Mouse (Mus musculus) left cerebral cortex, postnatal 25 days (tissue): ENCODE results near the gene Mrgprf. TPM values are rescaled to one million over a fixed set of nuclear protein-coding genes. Genes with fewer than 3 reads are reported as not detected.

Experiments used
- DNase-seq, 2 experiments: peaks; one replicate each; pipeline ENCODE4 v3.0.0; 2022; ENCODE audit warnings: low spot score in 2 of 2, mixed read lengths in 1 of 2
- intact Hi-C: fragments of 180-260 bp; cut with DNase I; formaldehyde crosslinking; loops from one replicate; pipeline ENCODE4 v1.15.1; 2025
- total RNA-seq, 2 experiments: library from RNA; stranded (reverse); gene quantifications; 2 replicates each; pipeline ENCODE4 v1.2.3; 2021

Mrgprf gene
- total RNA-seq, 2 experiments from 2014 or later = 1.6 to 2.3 TPM

- intact Hi-C loops = no loop called here
- no peak for DNase-seq
Measured at GRCm38 (mm10) chr7:145298666-145299490, 1.8 kb upstream of the Mrgprf start.

- peak in 1 of 2 experiments; percentile 35 for DNase-seq
- intact Hi-C loops = no loop called here
Measured at GRCm38 (mm10) chr7:145299562-145300320, 887 bp upstream of the Mrgprf start.

GRCm38 (mm10) chr7:145301008-145301340, 346 bp downstream of the Mrgprf start:
- intact Hi-C loops = no loop called here

GRCm38 (mm10) chr7:145301341-145302005, 845 bp downstream of the Mrgprf start:
- no peak for DNase-seq
- intact Hi-C loops = no loop called here

More at GRCm38 (mm10) chr7:145301008-145301340, 346 bp downstream of the Mrgprf start:
- no peak for DNase-seq

GRCm38 (mm10) chr7:145302488-145303285, 2.1 kb downstream of the Mrgprf start:
- intact Hi-C loops = no loop called here
- no peak for DNase-seq

- no peak for DNase-seq
- intact Hi-C loops = no loop called here
Measured at GRCm38 (mm10) chr7:145304153-145304552, 3.5 kb downstream of the Mrgprf start.

GRCm38 (mm10) chr7:145307636-145308035, 7.0 kb downstream of the Mrgprf start:
- DNase-seq = no peak
- intact Hi-C loops = no loop called here

GRCm38 (mm10) chr7:145308061-145308675, 7.5 kb downstream of the Mrgprf start:
- no peak for DNase-seq
- intact Hi-C loops = no loop called here

- no peak for DNase-seq
- intact Hi-C loops = no loop called here
Measured at GRCm38 (mm10) chr7:145308866-145309265, 8.2 kb downstream of the Mrgprf start.

- intact Hi-C loops = no loop called here
- no peak for DNase-seq
Measured at GRCm38 (mm10) chr7:145309877-145310276, 9.2 kb downstream of the Mrgprf start.

- DNase-seq = no peak
- intact Hi-C loops = no loop called here
Measured at GRCm38 (mm10) chr7:145310526-145310925, 9.9 kb downstream of the Mrgprf start.

- intact Hi-C loops = no loop called here
- DNase-seq = no peak
Measured at GRCm38 (mm10) chr7:145312137-145312536, 11.5 kb downstream of the Mrgprf start.

- intact Hi-C loops = no loop called here
- DNase-seq = no peak
Measured at GRCm38 (mm10) chr7:145314785-145315411, 14.3 kb downstream of the Mrgprf start, which contains the start of gene Mrgprd. Mrgprd (plus strand) TSS chr7:145314835.

- intact Hi-C loops = no loop called here
- DNase-seq = peak in 1 of 2 experiments; percentile 45
Measured at GRCm38 (mm10) chr7:145317522-145317921, 16.9 kb downstream of the Mrgprf start.

- DNase-seq = peak; percentile 34 to 80
- intact Hi-C loops = loop anchor here (2.0 kb wide), 1 partner anchor 121 kb away; no protein-coding TSS in a partner anchor
Measured at GRCm38 (mm10) chr7:145319481-145319880, 18.9 kb downstream of the Mrgprf start.

- DNase-seq = no peak
- intact Hi-C loops = no loop called here
Measured at GRCm38 (mm10) chr7:145323607-145324006, 23.0 kb downstream of the Mrgprf start.

- DNase-seq = no peak
Measured at GRCm38 (mm10) chr7:145325697-145326096, 25.1 kb downstream of the Mrgprf start.

GRCm38 (mm10) chr7:145329982-145330381, 29.4 kb downstream of the Mrgprf start:
- intact Hi-C loops = no loop called here
- DNase-seq = no peak

More at GRCm38 (mm10) chr7:145325697-145326096, 25.1 kb downstream of the Mrgprf start:
- intact Hi-C loops = no loop called here
